Mouse (Mus musculus) WW6 (cell line): ENCODE data around the gene Psmb8.
"Not testable (repeated sequence)": the region's sequence is repeated elsewhere in the genome, so short reads cannot be mapped to it uniquely, and the experiment has no call there.

Experiments
- DNase-seq: peaks from one replicate; pipeline ENCODE4 v3.0.0-alpha.2; 2013; ENCODE audit warnings: low read depth, low spot score

Psmb8 gene

GRCm38 (mm10) chr17:34211746-34212365 is 14.3 kb downstream of the Psmb8 start:
- no peak for DNase-seq

GRCm38 (mm10) chr17:34213936-34214335 is 16.4 kb downstream of the Psmb8 start:
- no peak for DNase-seq

GRCm38 (mm10) chr17:34215176-34215575 is 17.7 kb downstream of the Psmb8 start:
- no peak for DNase-seq

- no peak for DNase-seq
These were observed 19.9 kb downstream of the Psmb8 start for GRCm38 (mm10) chr17:34217216-34217928.

GRCm38 (mm10) chr17:34217986-34218385 is 20.5 kb downstream of the Psmb8 start:
- no peak for DNase-seq

- no peak for DNase-seq
These were observed 21.2 kb downstream of the Psmb8 start for GRCm38 (mm10) chr17:34218675-34219074.

- not testable (repeated sequence) for DNase-seq
These were observed 21.6 kb downstream of the Psmb8 start for GRCm38 (mm10) chr17:34219096-34219495.

- DNase-seq = not testable (repeated sequence)
These were observed 22.3 kb downstream of the Psmb8 start for GRCm38 (mm10) chr17:34219801-34220200.

GRCm38 (mm10) chr17:34220401-34220800 is 22.9 kb downstream of the Psmb8 start:
- not testable (repeated sequence) for DNase-seq

GRCm38 (mm10) chr17:34224816-34225215 is 27.3 kb downstream of the Psmb8 start:
- no peak for DNase-seq

- no peak for DNase-seq
These were observed 27.9 kb downstream of the Psmb8 start for GRCm38 (mm10) chr17:34225426-34225825.

- not testable (repeated sequence) for DNase-seq
These were observed 28.4 kb downstream of the Psmb8 start for GRCm38 (mm10) chr17:34225911-34226310.

- not testable (repeated sequence) for DNase-seq
These were observed 33.5 kb downstream of the Psmb8 start for GRCm38 (mm10) chr17:34230971-34231370.

- not testable (repeated sequence) for DNase-seq
These were observed 34.5 kb downstream of the Psmb8 start for GRCm38 (mm10) chr17:34232021-34232420.

- no peak for DNase-seq
These were observed 37.4 kb downstream of the Psmb8 start for GRCm38 (mm10) chr17:34234926-34235325.

GRCm38 (mm10) chr17:34236691-34237090 is 39.2 kb downstream of the Psmb8 start:
- DNase-seq = no peak

- DNase-seq = no peak
These were observed 40.2 kb downstream of the Psmb8 start for GRCm38 (mm10) chr17:34237741-34238140.

- no peak for DNase-seq
These were observed 41.2 kb downstream of the Psmb8 start, which contains the start of gene H2-Ob for GRCm38 (mm10) chr17:34238706-34239105. Gene H2-Ob, plus strand, starts transcription at chr17:34238903.

- DNase-seq = no peak
These were observed 42.1 kb downstream of the Psmb8 start for GRCm38 (mm10) chr17:34239601-34240041.

- DNase-seq = no peak
These were observed 42.8 kb downstream of the Psmb8 start for GRCm38 (mm10) chr17:34240366-34240765.

- no peak for DNase-seq
These were observed 43.4 kb downstream of the Psmb8 start for GRCm38 (mm10) chr17:34240916-34241315.

- DNase-seq = no peak
These were observed 47.1 kb downstream of the Psmb8 start for GRCm38 (mm10) chr17:34244656-34245055.

- DNase-seq = no peak
These were observed 49.5 kb downstream of the Psmb8 start for GRCm38 (mm10) chr17:34247047-34247446.
